Mouse (Mus musculus) embryonic facial prominence, embryonic 14.5 days (tissue): ENCODE measurements around the gene Tmem185b. TPM values are rescaled to one million over a fixed set of nuclear protein-coding genes. Genes with fewer than 3 reads are reported as not detected.

ENCODE experiments used
- ATAC-seq: fragments of 200-750 bp; cut with Nextera tagmentation; 2 replicates; pipeline ENCODE4 v1.8.0; 2017; ENCODE audit warnings: low read depth, moderate number of reproducible peaks, moderate TSS enrichment
- DNase-seq: peaks from one replicate; pipeline ENCODE4 v3.0.0-alpha.2; 2015; ENCODE audit warnings: low spot score
- H3K27ac ChIP-seq: fragments of 300-500 bp; sonication (generic); replicated peaks from 2 replicates; pipeline ENCODE4 v1.5.1; 2014; ENCODE audit warnings: low read depth, mild to moderate bottlenecking, low read length, moderate library complexity
- H3K27me3 ChIP-seq: fragments of 300-500 bp; sonication (generic); replicated peaks from 2 replicates; pipeline ENCODE4 v1.6.1; 2014; ENCODE audit warnings: low read length; ENCODE audit not compliant: control insufficient read depth, insufficient read depth
- H3K36me3 ChIP-seq: fragments of 300-500 bp; sonication (generic); 2 replicates; pipeline ENCODE4 v1.6.1; 2014; ENCODE audit warnings: low read length, mixed read lengths; ENCODE audit not compliant: control insufficient read depth, insufficient read depth
- H3K4me1 ChIP-seq: fragments of 300-500 bp; sonication (generic); 2 replicates; pipeline ENCODE4 v1.6.1; 2014; ENCODE audit warnings: antibody characterized with exemption, low read length; ENCODE audit not compliant: control insufficient read depth, insufficient read depth
- H3K4me2 ChIP-seq: fragments of 300-500 bp; sonication (generic); 2 replicates; pipeline ENCODE4 v1.6.1; 2014; ENCODE audit warnings: low read depth, mild to moderate bottlenecking, low read length, moderate library complexity, mixed read lengths
- H3K4me3 ChIP-seq: fragments of 300-500 bp; sonication (generic); 2 replicates; pipeline ENCODE4 v1.5.1; 2014; ENCODE audit warnings: low read depth, mild to moderate bottlenecking, low read length
- H3K9ac ChIP-seq: fragments of 300-500 bp; sonication (generic); 2 replicates; pipeline ENCODE4 v1.6.1; 2014; ENCODE audit warnings: low read depth, mild to moderate bottlenecking, low read length, moderate library complexity, mixed read lengths
- H3K9me3 ChIP-seq: fragments of 300-500 bp; sonication (generic); 2 replicates; pipeline ENCODE4 v1.6.1; 2016; ENCODE audit warnings: low read length; ENCODE audit not compliant: control insufficient read depth
- WGBS: fragments of 180-500 bp; shearing (Covaris S2); extraction: QIAGEN DNeasy Blood & Tissue Kit; methylation state at CpG from one replicate; pipeline ENCODE4 v1.1.7; 2014; 5-methylcytosine and 5-hydroxymethylcytosine counted together
- polyA plus RNA-seq: library from polyadenylated mRNA; unstranded; fragments of >200 nt; fragmentation: Nextera tagmentation; extraction: Ambion mirVana; gene quantifications from 2 replicates; pipeline ENCODE4 v1.2.1, GENCODE M21; 2014

The Tmem185b gene
- polyA plus RNA-seq, 1 experiment from 2014 or later = 25.3 TPM

- H3K9ac ChIP-seq = no peak overlapping the region
- DNase-seq (peak; percentile 56), ATAC-seq (no peak)
- H3K27ac ChIP-seq = no peak overlapping the region
- peaks cover 13% of the 10 kb centered on the region for H3K4me1 ChIP-seq
- no peak overlapping the region for H3K4me3 ChIP-seq
- H3K27me3 ChIP-seq = no peaks in the 10 kb centered on the region
- H3K9me3 ChIP-seq = no peaks in the 10 kb centered on the region
- H3K36me3 ChIP-seq = no peaks in the 10 kb centered on the region
- WGBS = 34% methylated on average over 4 of the region's 4 CpGs
- H3K4me2 ChIP-seq = no peak overlapping the region
These were observed 17.4 kb upstream of the Tmem185b start for GRCm38 (mm10) chr1:119508548-119508947.

- ATAC-seq = no peak
- Histone ChIP-seq H3K4me1 (peaks cover 11% of the 10 kb centered on the region), H3K9me3 (no peaks in the 10 kb centered on the region), H3K9ac (no peak overlapping the region), H3K27me3 (no peaks in the 10 kb centered on the region), H3K4me3 (no peak overlapping the region), H3K27ac (no peak overlapping the region), H3K36me3 (no peaks in the 10 kb centered on the region), H3K4me2 (no peak overlapping the region)
- no peak for DNase-seq
- WGBS = 79% methylated on average over 6 of the region's 7 CpGs
These were observed 16.5 kb upstream of the Tmem185b start for GRCm38 (mm10) chr1:119509474-119509873.

- ATAC-seq (no peak), DNase-seq (no peak)
- H3K27ac ChIP-seq = no peak overlapping the region
- peaks cover 5% of the 10 kb centered on the region; the same call in 1 of the 2 replicates for H3K4me1 ChIP-seq
- WGBS = 60% methylated on average over 9 of the region's 9 CpGs
- no peak overlapping the region; the same call in 1 of the 2 replicates for H3K4me2 ChIP-seq
- no peaks in the 10 kb centered on the region for H3K27me3 ChIP-seq
- no peak overlapping the region for H3K9ac ChIP-seq
- no peaks in the 10 kb centered on the region for H3K36me3 ChIP-seq
- H3K9me3 ChIP-seq = no peaks in the 10 kb centered on the region
- no peak overlapping the region for H3K4me3 ChIP-seq
These were observed 15.6 kb upstream of the Tmem185b start for GRCm38 (mm10) chr1:119510409-119510808.

GRCm38 (mm10) chr1:119510857-119511256 is 15.1 kb upstream of the Tmem185b start:
- ATAC-seq = no peak
- no peaks in the 10 kb centered on the region for H3K9me3 ChIP-seq
- no peak overlapping the region for H3K27ac ChIP-seq
- DNase-seq = no peak
- H3K27me3 ChIP-seq = no peaks in the 10 kb centered on the region
- no peak overlapping the region; the same call in 1 of the 2 replicates for H3K4me2 ChIP-seq
- WGBS = 51% methylated on average over 8 of the region's 8 CpGs
- H3K36me3 ChIP-seq = no peaks in the 10 kb centered on the region
- H3K9ac ChIP-seq = no peak overlapping the region
- H3K4me3 ChIP-seq = no peak overlapping the region
- H3K4me1 ChIP-seq = peaks cover 4% of the 10 kb centered on the region; the same call in 1 of the 2 replicates

- Histone ChIP-seq H3K9me3 (no peaks in the 10 kb centered on the region), H3K4me3 (no peak overlapping the region), H3K4me1 (no peaks in the 10 kb centered on the region), H3K4me2 (no peak overlapping the region), H3K36me3 (no peaks in the 10 kb centered on the region), H3K27me3 (no peaks in the 10 kb centered on the region), H3K9ac (no peak overlapping the region), H3K27ac (no peak overlapping the region)
- DNase-seq (no peak), ATAC-seq (no peak)
- WGBS = 78% methylated on average over 7 of the region's 7 CpGs
These were observed 7.9 kb upstream of the Tmem185b start for GRCm38 (mm10) chr1:119518060-119518459.

GRCm38 (mm10) chr1:119518786-119519185 is 7.2 kb upstream of the Tmem185b start:
- H3K27ac ChIP-seq = no peak overlapping the region
- no peaks in the 10 kb centered on the region for H3K27me3 ChIP-seq
- DNase-seq (no peak), ATAC-seq (no peak)
- no peak overlapping the region for H3K4me3 ChIP-seq
- no peak overlapping the region for H3K9ac ChIP-seq
- H3K4me2 ChIP-seq = no peak overlapping the region
- no peaks in the 10 kb centered on the region for H3K4me1 ChIP-seq
- no peaks in the 10 kb centered on the region for H3K9me3 ChIP-seq
- H3K36me3 ChIP-seq = no peaks in the 10 kb centered on the region

- ATAC-seq (peak; percentile 18; the same call in 1 of the 2 replicates), DNase-seq (no peak)
- 63% methylated on average over 6 of the region's 6 CpGs for WGBS
- no peak overlapping the region for H3K4me3 ChIP-seq
- H3K4me1 ChIP-seq = no peaks in the 10 kb centered on the region
- H3K27ac ChIP-seq = no peak overlapping the region
- H3K27me3 ChIP-seq = no peaks in the 10 kb centered on the region
- H3K9me3 ChIP-seq = no peaks in the 10 kb centered on the region
- no peaks in the 10 kb centered on the region for H3K36me3 ChIP-seq
- no peak overlapping the region for H3K4me2 ChIP-seq
- H3K9ac ChIP-seq = no peak overlapping the region
These were observed 6.7 kb upstream of the Tmem185b start for GRCm38 (mm10) chr1:119519286-119519685.

- H3K36me3 ChIP-seq = no peaks in the 10 kb centered on the region
- H3K27ac ChIP-seq = no peak overlapping the region
- H3K9me3 ChIP-seq = no peaks in the 10 kb centered on the region
- no peak for DNase-seq
- no peak overlapping the region for H3K9ac ChIP-seq
- H3K27me3 ChIP-seq = no peaks in the 10 kb centered on the region
- no peak for ATAC-seq
- 47% methylated on average over 2 of the region's 2 CpGs for WGBS
- H3K4me3 ChIP-seq = no peak overlapping the region
- H3K4me1 ChIP-seq = peaks cover 9% of the 10 kb centered on the region
- H3K4me2 ChIP-seq = no peak overlapping the region
These were observed 4.9 kb upstream of the Tmem185b start for GRCm38 (mm10) chr1:119521029-119521428.

- WGBS = 66% methylated on average over 7 of the region's 7 CpGs
- H3K4me1 ChIP-seq = peaks cover 13% of the 10 kb centered on the region
- H3K9me3 ChIP-seq = 0 out of 2 replicates have a peak, but pooled peaks cover under 1% of the 10 kb centered on the region
- no peak overlapping the region for H3K27ac ChIP-seq
- no peak overlapping the region for H3K4me3 ChIP-seq
- H3K27me3 ChIP-seq = no peaks in the 10 kb centered on the region
- ATAC-seq = no peak
- no peak overlapping the region for H3K9ac ChIP-seq
- H3K36me3 ChIP-seq = no peaks in the 10 kb centered on the region
- no peak overlapping the region for H3K4me2 ChIP-seq
- DNase-seq = no peak
These were observed 4.3 kb upstream of the Tmem185b start for GRCm38 (mm10) chr1:119521681-119522080.
